Mouse (Mus musculus): ENCODE results near the gene Vcam1. TPM values are rescaled to one million over a fixed set of nuclear protein-coding genes. Genes with fewer than 3 reads are reported as not detected.

Gene Vcam1
- polyA plus RNA-seq, 1 experiment = 6.6 TPM

GRCm38 (mm10) chr3:116165030-116165429 lies 35.5 kb upstream of the Vcam1 start:
- H3K4me2 ChIP-seq (ENCODE audit: low read depth) = no peak overlapping the region
- H3K27me3 ChIP-seq (ENCODE audit: control insufficient read depth, insufficient read depth, insufficient read length) = no peaks in the 10 kb centered on the region
- no peak overlapping the region for H3K4me3 ChIP-seq
- H3K79me2 ChIP-seq (ENCODE audit: control insufficient read depth, insufficient read depth) = no peaks in the 10 kb centered on the region
- H3ac ChIP-seq (ENCODE audit: control insufficient read depth, insufficient read length) = no peak overlapping the region
- no peak for TF ChIP-seq MYOG (IDR thresholded peaks at IDR 0.05; ENCODE audit: control insufficient read depth in 1 of 3, insufficient read depth in 1 of 3, insufficient read length in 2 of 3, low read depth in 2 of 3)
- TF ChIP-seq CEBPB (IDR thresholded peaks at IDR 0.05; ENCODE audit: insufficient read depth, poor library complexity, severe bottlenecking) = no peak
- no peak for TF ChIP-seq MYOD1 (IDR thresholded peaks at IDR 0.05; ENCODE audit: control insufficient read depth in 1 of 3, insufficient read length in 2 of 3, low read depth in 2 of 3)
- TF ChIP-seq POLR2AphosphoS2 (IDR thresholded peaks at IDR 0.05; ENCODE audit: insufficient read length, low read depth) = no peak
- no peak for TF ChIP-seq USF1 (IDR thresholded peaks at IDR 0.05; ENCODE audit: low read depth)
- TF ChIP-seq MAX (IDR thresholded peaks at IDR 0.05; ENCODE audit: low read depth) = no peak
- no peak for TF ChIP-seq TCF3 (IDR thresholded peaks at IDR 0.05; ENCODE audit: insufficient read length, low read depth)
- TF ChIP-seq TCF12 (IDR thresholded peaks at IDR 0.05; ENCODE audit: insufficient read depth, poor library complexity, severe bottlenecking) = no peak
- no peak for TF ChIP-seq E2F4 (IDR thresholded peaks at IDR 0.05; ENCODE audit: insufficient read depth)
- TF ChIP-seq REST (IDR thresholded peaks at IDR 0.05; ENCODE audit: insufficient read depth, insufficient read length) = no peak
- no peaks in the 10 kb centered on the region for H3K36me3 ChIP-seq (ENCODE audit: control insufficient read depth, insufficient read depth)

- TF ChIP-seq MYOG (IDR thresholded peaks at IDR 0.05; ENCODE audit: control insufficient read depth in 1 of 3, insufficient read depth in 1 of 3, insufficient read length in 2 of 3, low read depth in 2 of 3) (no peak), REST (IDR thresholded peaks at IDR 0.05; ENCODE audit: insufficient read depth, insufficient read length) (no peak), USF1 (IDR thresholded peaks at IDR 0.05; ENCODE audit: low read depth) (no peak), SRF (IDR thresholded peaks at IDR 0.05; ENCODE audit: control insufficient read depth, insufficient read length, low read depth) (no peak)
- Histone ChIP-seq H3K4me2 (ENCODE audit: low read depth) (no peak overlapping the region), H3K27me3 (ENCODE audit: control insufficient read depth, insufficient read depth, insufficient read length) (no peaks in the 10 kb centered on the region)
Measured at GRCm38 (mm10) chr3:116163517-116163916, 34.0 kb upstream of the Vcam1 start.

GRCm38 (mm10) chr3:116162097-116162666 lies 32.7 kb upstream of the Vcam1 start:
- Histone ChIP-seq H3K27me3 (ENCODE audit: control insufficient read depth, insufficient read depth, insufficient read length) (no peaks in the 10 kb centered on the region), H3ac (ENCODE audit: control insufficient read depth, insufficient read length) (no peak overlapping the region), H3K36me3 (ENCODE audit: control insufficient read depth, insufficient read depth) (no peaks in the 10 kb centered on the region), H3K4me2 (ENCODE audit: low read depth) (no peak overlapping the region), H3K79me2 (ENCODE audit: control insufficient read depth, insufficient read depth) (no peaks in the 10 kb centered on the region), H3K4me3 (no peak overlapping the region)
- no peak for TF ChIP-seq E2F4 (IDR thresholded peaks at IDR 0.05; ENCODE audit: insufficient read depth)
- TF ChIP-seq MYOD1 (IDR thresholded peaks at IDR 0.05; ENCODE audit: control insufficient read depth in 1 of 3, insufficient read length in 2 of 3, low read depth in 2 of 3) = no peak
- no peak for TF ChIP-seq POLR2AphosphoS2 (IDR thresholded peaks at IDR 0.05; ENCODE audit: insufficient read length, low read depth)
- TF ChIP-seq CEBPB (IDR thresholded peaks at IDR 0.05; ENCODE audit: insufficient read depth, poor library complexity, severe bottlenecking) = no peak
- TF ChIP-seq POLR2A (IDR thresholded peaks at IDR 0.05; ENCODE audit: insufficient read length, low read depth) = no peak
- TF ChIP-seq TCF12 (IDR thresholded peaks at IDR 0.05; ENCODE audit: insufficient read depth, poor library complexity, severe bottlenecking) = no peak
- TF ChIP-seq SRF (IDR thresholded peaks at IDR 0.05; ENCODE audit: control insufficient read depth, insufficient read length, low read depth) = no peak
- no peak for TF ChIP-seq MYOG (IDR thresholded peaks at IDR 0.05; ENCODE audit: control insufficient read depth in 1 of 3, insufficient read depth in 1 of 3, insufficient read length in 2 of 3, low read depth in 2 of 3)
- no peak for TF ChIP-seq USF1 (IDR thresholded peaks at IDR 0.05; ENCODE audit: low read depth)

More at GRCm38 (mm10) chr3:116163517-116163916, 34.0 kb upstream of the Vcam1 start:
- Histone ChIP-seq H3K4me3 (no peak overlapping the region), H3K79me2 (ENCODE audit: control insufficient read depth, insufficient read depth) (no peaks in the 10 kb centered on the region), H3K36me3 (ENCODE audit: control insufficient read depth, insufficient read depth) (no peaks in the 10 kb centered on the region), H3ac (ENCODE audit: control insufficient read depth, insufficient read length) (no peak overlapping the region)

- Histone ChIP-seq H3ac (ENCODE audit: control insufficient read depth, insufficient read length) (no peak overlapping the region), H3K79me2 (ENCODE audit: control insufficient read depth, insufficient read depth) (no peaks in the 10 kb centered on the region), H3K4me2 (ENCODE audit: low read depth) (no peak overlapping the region)
Measured at GRCm38 (mm10) chr3:116159376-116159775, 29.9 kb upstream of the Vcam1 start.

GRCm38 (mm10) chr3:116157447-116157990 lies 28.0 kb upstream of the Vcam1 start:
- no peaks in the 10 kb centered on the region for H3K79me2 ChIP-seq (ENCODE audit: control insufficient read depth, insufficient read depth)
- no peaks in the 10 kb centered on the region for H3K36me3 ChIP-seq (ENCODE audit: control insufficient read depth, insufficient read depth)
- no peak overlapping the region for H3K4me2 ChIP-seq (ENCODE audit: low read depth)
- TF ChIP-seq USF1 (IDR thresholded peaks at IDR 0.05; ENCODE audit: low read depth) (no peak), MYOG (IDR thresholded peaks at IDR 0.05; ENCODE audit: control insufficient read depth in 1 of 3, insufficient read depth in 1 of 3, insufficient read length in 2 of 3, low read depth in 2 of 3) (no peak), POLR2A (IDR thresholded peaks at IDR 0.05; ENCODE audit: insufficient read length, low read depth) (no peak), MAX (IDR thresholded peaks at IDR 0.05; ENCODE audit: low read depth) (no peak), REST (IDR thresholded peaks at IDR 0.05; ENCODE audit: insufficient read depth, insufficient read length) (no peak), POLR2AphosphoS2 (IDR thresholded peaks at IDR 0.05; ENCODE audit: insufficient read length, low read depth) (no peak), MYOD1 (IDR thresholded peaks at IDR 0.05; ENCODE audit: control insufficient read depth in 1 of 3, insufficient read length in 2 of 3, low read depth in 2 of 3) (no peak), CEBPB (IDR thresholded peaks at IDR 0.05; ENCODE audit: insufficient read depth, poor library complexity, severe bottlenecking) (no peak), SRF (IDR thresholded peaks at IDR 0.05; ENCODE audit: control insufficient read depth, insufficient read length, low read depth) (no peak), TCF3 (IDR thresholded peaks at IDR 0.05; ENCODE audit: insufficient read length, low read depth) (no peak), TCF12 (IDR thresholded peaks at IDR 0.05; ENCODE audit: insufficient read depth, poor library complexity, severe bottlenecking) (no peak), E2F4 (IDR thresholded peaks at IDR 0.05; ENCODE audit: insufficient read depth) (no peak)
- no peak overlapping the region for H3K4me3 ChIP-seq
- no peak overlapping the region for H3ac ChIP-seq (ENCODE audit: control insufficient read depth, insufficient read length)
- H3K27me3 ChIP-seq (ENCODE audit: control insufficient read depth, insufficient read depth, insufficient read length) = no peaks in the 10 kb centered on the region

More at GRCm38 (mm10) chr3:116159376-116159775, 29.9 kb upstream of the Vcam1 start:
- Histone ChIP-seq H3K36me3 (ENCODE audit: control insufficient read depth, insufficient read depth) (no peaks in the 10 kb centered on the region), H3K4me3 (no peak overlapping the region), H3K27me3 (ENCODE audit: control insufficient read depth, insufficient read depth, insufficient read length) (no peaks in the 10 kb centered on the region)
- no peak for TF ChIP-seq MYOG (IDR thresholded peaks at IDR 0.05; ENCODE audit: control insufficient read depth in 1 of 3, insufficient read depth in 1 of 3, insufficient read length in 2 of 3, low read depth in 2 of 3)
- TF ChIP-seq E2F4 (IDR thresholded peaks at IDR 0.05; ENCODE audit: insufficient read depth) = no peak
- no peak for TF ChIP-seq REST (IDR thresholded peaks at IDR 0.05; ENCODE audit: insufficient read depth, insufficient read length)

All from myocyte (in vitro differentiated cells).